Mouse (Mus musculus): ENCODE measurements around the gene Nol6. TPM values are rescaled to one million over a fixed set of nuclear protein-coding genes. Genes with fewer than 3 reads are reported as not detected.

The Nol6 gene
- 18.7 and 22.5 TPM in 2 replicates for polyA plus RNA-seq (2012; rRNA removed)

GRCm38 (mm10) chr4:41124180-41124951, at the start of gene Nol6:
TSS of gene Nol6 (minus strand) at chr4:41124455.
- peak; percentile 98 for DNase-seq (ENCODE audit: low read depth, low spot score)
- WGBS: 1% methylated on average over 29 of the region's 29 CpGs

- 77% methylated on average over 2 of the region's 2 CpGs for WGBS
- DNase-seq (ENCODE audit: low read depth, low spot score): no peak
Measured at GRCm38 (mm10) chr4:41170970-41171369, 46.7 kb upstream of the Nol6 start.

- DNase-seq (ENCODE audit: low read depth, low spot score): peak; percentile 46
- WGBS: 62% methylated on average over 6 of the region's 6 CpGs
Measured at GRCm38 (mm10) chr4:41165693-41166475, 41.6 kb upstream of the Nol6 start.

GRCm38 (mm10) chr4:41164974-41165373, 40.7 kb upstream of the Nol6 start:
- no peak for DNase-seq (ENCODE audit: low read depth, low spot score)
- 30% methylated on average over 2 of the region's 2 CpGs for WGBS

- no peak for DNase-seq (ENCODE audit: low read depth, low spot score)
- WGBS: 89% methylated on average over 3 of the region's 3 CpGs
Measured at GRCm38 (mm10) chr4:41161232-41161631, 37.0 kb upstream of the Nol6 start.

GRCm38 (mm10) chr4:41158251-41158650, 34.0 kb upstream of the Nol6 start:
- 96% methylated on average over 1 of the region's 1 CpGs for WGBS
- DNase-seq (ENCODE audit: low read depth, low spot score): no peak

GRCm38 (mm10) chr4:41156961-41157360, 32.7 kb upstream of the Nol6 start:
- WGBS: 32% methylated on average over 9 of the region's 9 CpGs
- DNase-seq (ENCODE audit: low read depth, low spot score): no peak

- 56% methylated on average over 3 of the region's 3 CpGs for WGBS
- no peak for DNase-seq (ENCODE audit: low read depth, low spot score)
Measured at GRCm38 (mm10) chr4:41153146-41153545, 28.9 kb upstream of the Nol6 start.

GRCm38 (mm10) chr4:41151186-41151585, 26.9 kb upstream of the Nol6 start:
- DNase-seq (ENCODE audit: low read depth, low spot score): no peak
- 89% methylated on average over 7 of the region's 7 CpGs for WGBS

GRCm38 (mm10) chr4:41149891-41150290, 25.6 kb upstream of the Nol6 start:
- 75% methylated on average over 3 of the region's 3 CpGs for WGBS
- DNase-seq (ENCODE audit: low read depth, low spot score): no peak

- 59% methylated on average over 2 of the region's 2 CpGs for WGBS
Measured at GRCm38 (mm10) chr4:41142601-41143000, 18.3 kb upstream of the Nol6 start.

GRCm38 (mm10) chr4:41140174-41140875, 16.1 kb upstream of the Nol6 start:
- no peak for DNase-seq (ENCODE audit: low read depth, low spot score)
- WGBS: 76% methylated on average over 6 of the region's 6 CpGs

More at GRCm38 (mm10) chr4:41142601-41143000, 18.3 kb upstream of the Nol6 start:
- no peak for DNase-seq (ENCODE audit: low read depth, low spot score)

GRCm38 (mm10) chr4:41136811-41137210, 12.6 kb upstream of the Nol6 start:
- no peak for DNase-seq (ENCODE audit: low read depth, low spot score)
- WGBS: under 1% methylated on average over 8 of the region's 8 CpGs

GRCm38 (mm10) chr4:41136454-41136805, 12.2 kb upstream of the Nol6 start:
- WGBS: 0% methylated on average over 4 of the region's 4 CpGs
- DNase-seq (ENCODE audit: low read depth, low spot score): no peak

GRCm38 (mm10) chr4:41135711-41136453, 11.6 kb upstream of the Nol6 start, which contains the start of gene Ube2r2:
TSS of gene Ube2r2 (plus strand) at chr4:41135743.
- WGBS: under 1% methylated on average over 65 of the region's 65 CpGs
- no peak for DNase-seq (ENCODE audit: low read depth, low spot score)

- no peak for DNase-seq (ENCODE audit: low read depth, low spot score)
Measured at GRCm38 (mm10) chr4:41134935-41135710, 10.9 kb upstream of the Nol6 start.

GRCm38 (mm10) chr4:41133529-41134291, 9.5 kb upstream of the Nol6 start:
- DNase-seq (ENCODE audit: low read depth, low spot score): no peak
- 69% methylated on average over 6 of the region's 6 CpGs for WGBS

More at GRCm38 (mm10) chr4:41134935-41135710, 10.9 kb upstream of the Nol6 start:
- WGBS: 1% methylated on average over 30 of the region's 70 CpGs

- 82% methylated on average over 6 of the region's 6 CpGs for WGBS
- no peak for DNase-seq (ENCODE audit: low read depth, low spot score)
Measured at GRCm38 (mm10) chr4:41132471-41132870, 8.2 kb upstream of the Nol6 start.
